Mouse (Mus musculus) T-cell, adult 2 months (primary cell): ENCODE data around the gene Gcn1l1.
A peak's percentile ranks its signal among the peaks of the same experiment; 100 is the strongest.

Experiments
- DNase-seq: peaks from one replicate; pipeline ENCODE4 v3.0.0; 2022; ENCODE audit warnings: low spot score

Gene Gcn1l1

GRCm38 (mm10) chr5:115611566-115611965 is 46.5 kb downstream of the Gcn1l1 start:
- no peak for DNase-seq

- no peak for DNase-seq
These were observed 48.3 kb downstream of the Gcn1l1 start for GRCm38 (mm10) chr5:115613332-115613731.

DNA sequence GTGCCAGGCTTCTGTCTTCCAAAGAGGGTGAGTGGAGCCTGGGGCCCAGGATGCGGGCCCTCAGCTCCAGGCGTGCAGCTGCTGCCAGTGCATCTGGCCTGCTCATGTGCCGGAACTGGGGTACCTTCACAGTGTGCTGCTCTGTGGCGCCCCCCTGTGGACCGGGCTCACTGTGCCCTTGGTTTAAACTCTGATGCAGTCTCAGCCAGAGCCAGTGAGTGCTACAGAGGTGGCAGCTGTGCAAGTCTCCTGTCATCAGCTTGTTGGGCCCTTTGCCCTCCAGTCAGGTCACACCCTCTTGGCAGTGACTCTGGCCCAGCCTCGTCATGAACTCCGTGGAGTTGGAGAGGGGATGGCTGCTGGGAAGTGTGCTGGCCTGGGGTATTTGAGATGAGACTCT is 49.9 kb downstream of the Gcn1l1 start:
- peak; percentile 52 for DNase-seq

GRCm38 (mm10) chr5:115619690-115620089 is 54.6 kb downstream of the Gcn1l1 start:
- DNase-seq = no peak

DNA sequence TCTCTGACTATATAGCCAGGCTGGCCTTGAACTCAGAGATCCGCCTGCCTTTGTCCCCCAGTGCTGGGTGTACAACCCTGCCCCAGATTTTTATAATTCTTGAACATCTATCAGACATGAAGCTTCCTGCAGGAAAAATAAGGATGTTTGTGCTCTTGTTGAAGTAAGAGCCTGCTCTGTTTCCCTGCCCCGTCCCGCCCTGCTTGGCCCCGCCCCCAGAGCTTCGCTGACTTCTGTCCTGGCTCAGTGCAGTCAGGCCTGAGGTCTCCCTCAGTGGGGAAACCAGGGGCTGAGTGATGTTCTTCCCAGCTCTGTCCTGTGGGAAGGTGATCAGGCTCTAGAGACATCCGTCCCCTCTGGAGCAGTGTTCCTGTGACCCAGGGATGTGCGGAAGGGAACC is 57.6 kb downstream of the Gcn1l1 start:
- DNase-seq = no peak

GRCm38 (mm10) chr5:115623694-115624440 is 58.8 kb downstream of the Gcn1l1 start:
- DNase-seq = no peak

DNA sequence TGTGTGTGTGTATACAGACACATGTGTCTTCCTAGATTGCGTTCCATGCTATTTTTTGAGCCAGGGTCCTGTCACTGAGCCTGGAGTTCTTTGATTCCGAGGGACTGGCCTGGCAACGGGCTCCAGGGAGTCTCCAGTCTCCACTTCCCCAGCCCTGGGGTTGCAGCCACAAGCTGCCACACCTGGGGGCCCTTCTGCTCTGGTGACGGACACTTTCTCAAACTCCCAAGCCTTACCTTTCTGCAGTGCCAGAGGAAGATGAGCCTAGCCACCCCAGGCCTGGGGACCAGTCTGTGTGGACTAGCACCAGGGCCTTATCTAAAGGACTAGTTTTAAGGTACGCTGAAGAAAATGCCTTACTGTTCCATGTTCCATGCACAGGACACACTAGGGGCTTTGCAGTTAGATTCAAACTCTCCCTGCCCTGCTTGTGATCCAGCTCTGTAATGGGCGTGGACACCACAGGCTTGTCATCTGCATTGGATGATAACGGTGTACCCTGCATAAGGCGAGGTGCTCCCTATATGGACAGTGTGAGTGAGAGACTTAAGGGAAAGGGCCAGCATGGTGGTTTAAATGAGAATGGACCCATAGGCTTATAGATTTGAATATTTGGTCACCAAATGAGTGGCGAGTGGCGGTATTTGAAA is 61.3 kb downstream of the Gcn1l1 start:
- DNase-seq = no peak

GRCm38 (mm10) chr5:115628083-115628482 is 63.0 kb downstream of the Gcn1l1 start:
- no peak for DNase-seq

DNA sequence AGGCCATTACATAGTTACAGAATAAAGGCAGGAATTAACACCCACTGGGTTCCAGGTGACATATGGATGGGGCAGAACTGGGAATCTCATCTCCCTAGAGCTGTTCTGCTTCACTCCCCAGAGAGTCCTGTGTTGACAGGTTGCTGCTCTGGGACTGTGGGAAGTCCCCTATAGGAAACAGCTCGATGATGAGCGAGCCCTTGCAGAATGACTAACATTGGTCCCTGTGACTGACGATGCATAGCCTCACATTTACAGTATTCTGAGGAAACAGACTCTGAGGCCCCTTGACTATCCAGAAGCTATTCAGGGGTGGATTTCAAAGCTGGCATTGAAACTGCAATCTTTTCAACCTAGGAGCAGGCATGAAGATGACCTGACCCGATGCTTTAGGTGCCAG is 64.6 kb downstream of the Gcn1l1 start:
- DNase-seq = no peak

DNA sequence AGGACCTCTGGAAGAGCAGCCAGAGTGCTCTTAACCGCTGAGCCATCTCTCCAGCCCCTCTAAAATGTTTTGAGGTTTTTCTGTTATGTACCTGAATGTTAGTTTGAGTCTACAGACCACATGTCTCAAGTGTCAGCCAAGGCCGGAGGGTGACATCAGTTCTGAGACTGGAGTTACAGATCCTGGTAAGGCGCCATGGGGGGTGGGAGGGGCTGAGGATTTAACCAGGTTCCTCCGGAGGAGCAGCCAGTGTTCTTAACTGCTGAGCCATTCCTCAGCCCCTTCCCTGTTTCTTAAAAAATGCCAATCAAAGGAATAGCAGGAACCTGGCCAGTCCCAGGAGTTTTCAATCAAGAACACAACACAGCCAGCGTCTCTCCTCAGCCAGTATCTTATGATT is 65.2 kb downstream of the Gcn1l1 start:
- DNase-seq = no peak

DNA sequence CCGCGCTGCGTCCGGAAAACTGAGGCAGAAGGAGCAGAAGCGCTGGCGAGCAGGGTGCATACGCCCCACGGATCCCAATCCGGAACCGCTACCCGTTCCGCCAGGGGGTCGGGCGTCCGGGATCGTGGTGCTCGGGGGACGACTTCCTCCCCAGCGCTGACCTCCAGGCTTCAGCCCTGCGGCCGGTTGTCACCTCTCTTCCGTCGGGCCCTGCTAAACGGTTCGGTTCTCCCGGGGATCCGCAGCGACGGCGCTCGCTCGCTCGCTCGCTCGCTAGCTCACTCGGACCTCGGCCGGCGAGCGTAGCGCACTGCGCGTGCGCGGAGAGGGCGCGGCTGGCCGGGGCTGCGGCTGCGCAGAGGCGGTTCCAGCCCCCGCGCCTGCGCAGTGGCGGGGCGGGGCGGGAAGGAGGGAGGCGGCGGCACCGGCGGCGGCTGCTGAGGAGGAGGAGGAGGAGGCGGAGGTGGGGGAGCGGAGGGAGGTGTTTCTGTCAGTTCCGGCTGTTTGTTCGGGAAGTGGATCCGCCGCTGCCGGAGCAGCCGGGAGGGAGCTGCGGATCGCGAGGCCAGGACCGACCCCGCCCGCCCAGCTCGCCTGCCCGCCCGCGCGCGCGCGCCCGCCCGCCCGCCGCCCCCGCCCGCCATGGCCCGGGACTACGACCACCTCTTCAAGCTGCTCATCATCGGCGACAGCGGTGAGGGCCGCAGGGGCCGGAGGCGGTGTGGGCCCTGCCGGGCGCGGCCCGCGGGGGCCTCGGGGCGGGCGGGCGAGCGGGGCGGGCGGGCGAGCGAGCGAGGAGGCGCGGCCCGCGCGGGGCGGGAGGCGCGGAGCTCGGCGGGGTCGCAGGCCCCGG is 66.7 kb downstream of the Gcn1l1 start, which contains the start of gene Rab35:
Gene Rab35 (plus strand): TSS at position 404 of the 853 bp plus-strand sequence.
- peak; percentile 96 for DNase-seq

DNA sequence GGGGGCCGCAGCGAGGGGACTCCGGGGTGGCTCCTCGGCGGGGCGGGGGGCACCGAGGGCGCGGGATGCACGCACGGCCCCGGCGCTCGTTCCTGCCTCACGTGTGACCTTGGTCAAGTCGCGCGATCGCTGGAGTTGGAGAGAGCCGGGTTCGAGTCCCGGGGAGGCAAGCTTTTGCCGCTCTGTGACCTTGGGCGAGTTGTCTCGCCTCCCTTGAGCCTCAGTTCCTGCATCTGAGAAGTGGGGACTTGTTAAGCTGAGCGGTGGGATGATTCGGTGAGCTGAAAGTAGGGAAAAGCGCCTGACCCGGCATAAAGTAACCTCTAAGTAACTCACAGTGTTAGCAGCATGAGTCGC is 67.3 kb downstream of the Gcn1l1 start:
- DNase-seq = peak; percentile 17

GRCm38 (mm10) chr5:115633060-115633459 is 68.0 kb downstream of the Gcn1l1 start:
- DNase-seq = no peak

GRCm38 (mm10) chr5:115634046-115634445 is 69.0 kb downstream of the Gcn1l1 start:
- DNase-seq = no peak

GRCm38 (mm10) chr5:115635536-115635935 is 70.5 kb downstream of the Gcn1l1 start:
- DNase-seq = peak; percentile 38

DNA sequence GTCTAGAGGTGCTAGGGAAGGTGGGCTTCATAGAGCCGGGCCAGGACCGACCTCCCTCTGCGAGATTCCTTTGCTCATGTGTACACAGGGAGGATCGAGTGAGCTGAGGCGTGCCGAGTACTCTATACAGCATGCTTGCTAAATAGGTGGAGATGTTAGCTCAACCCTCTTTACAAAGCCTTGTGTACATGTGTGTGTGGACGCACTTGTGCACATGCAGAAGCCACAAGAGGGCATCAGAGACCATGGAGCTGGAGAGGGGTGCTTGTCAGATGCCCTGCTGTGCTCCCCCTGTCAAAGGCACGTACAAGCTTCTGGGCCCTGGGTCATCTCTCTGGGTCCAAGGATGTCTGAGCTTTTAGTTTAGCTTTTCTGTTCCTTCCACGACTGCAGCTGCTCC is 79.1 kb downstream of the Gcn1l1 start:
- DNase-seq = peak; percentile 16

DNA sequence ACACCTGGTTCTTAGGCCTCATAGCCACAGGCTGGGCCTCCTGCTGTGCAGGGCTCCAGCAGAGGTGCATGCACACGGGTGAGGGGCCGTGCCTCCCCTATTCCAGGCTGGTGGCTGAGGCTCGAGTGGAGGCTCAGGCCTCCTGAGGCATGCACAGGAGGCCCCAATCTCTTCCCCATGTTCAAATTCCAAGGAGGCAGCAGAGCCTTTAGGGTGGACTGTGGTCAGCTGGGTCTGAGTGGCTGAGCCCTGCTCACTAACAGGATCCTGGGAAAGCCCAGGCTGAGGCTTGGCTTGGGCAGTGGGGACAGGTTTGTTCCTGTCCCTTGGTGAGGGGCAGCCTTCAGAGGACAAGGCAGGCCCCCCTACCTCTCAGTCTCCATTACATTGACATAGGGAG is 83.8 kb downstream of the Gcn1l1 start:
- no peak for DNase-seq

DNA sequence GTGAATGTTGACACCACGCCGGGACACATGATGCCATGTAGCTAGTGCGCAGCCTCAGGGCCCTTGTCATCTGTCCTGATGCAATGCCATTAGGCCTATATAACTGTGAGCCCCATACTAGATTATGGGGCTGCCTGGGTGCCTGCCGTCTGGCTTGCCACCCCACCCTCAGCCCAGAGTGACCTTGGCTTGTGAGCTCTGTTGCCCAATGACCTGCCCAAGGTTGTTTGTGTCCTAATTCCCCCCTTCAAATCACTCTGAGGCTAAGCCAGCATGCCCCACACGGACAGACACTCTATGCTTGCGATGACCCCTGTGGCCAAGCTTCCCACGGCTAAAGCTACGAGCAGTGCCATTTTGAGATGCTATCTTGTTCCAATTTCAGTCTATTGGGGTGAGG is 84.6 kb downstream of the Gcn1l1 start:
- DNase-seq = no peak

- DNase-seq = no peak
These were observed 85.8 kb downstream of the Gcn1l1 start for GRCm38 (mm10) chr5:115650885-115651284.

- no peak for DNase-seq
These were observed 86.8 kb downstream of the Gcn1l1 start for GRCm38 (mm10) chr5:115651821-115652220.

GRCm38 (mm10) chr5:115652681-115653575 is 87.9 kb downstream of the Gcn1l1 start:
- DNase-seq = peak; percentile 99

DNA sequence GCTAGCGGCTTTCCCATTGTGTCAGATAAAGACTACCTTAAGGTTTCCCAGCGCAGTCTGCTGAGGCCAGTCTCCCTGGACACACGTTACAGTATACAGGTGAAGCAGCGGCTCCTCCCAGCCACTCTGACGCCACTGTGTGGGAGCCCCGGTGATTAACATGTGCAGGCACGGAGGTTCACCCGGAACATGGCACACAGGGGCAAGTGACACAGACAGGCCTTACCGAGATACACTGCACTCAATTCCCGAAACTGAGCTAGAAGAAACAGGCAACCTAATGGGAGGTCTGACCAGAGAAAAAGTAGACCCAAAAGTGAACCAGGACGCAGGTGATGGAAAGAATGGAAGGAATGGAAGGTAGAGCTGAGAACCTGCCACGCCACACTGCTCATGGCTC is 88.7 kb downstream of the Gcn1l1 start:
- no peak for DNase-seq
